Mouse (Mus musculus) erythroblast, adult 5-6 weeks (primary cell): ENCODE measurements around the gene Lgr4. TPM values are rescaled to one million over a fixed set of nuclear protein-coding genes. Genes with fewer than 3 reads are reported as not detected.
"Not testable (repeated sequence)": the region's sequence is repeated elsewhere in the genome, so short reads cannot be mapped to it uniquely, and the experiment has no call there.

Source experiments
- ATAC-seq: replicated peaks from 2 replicates; pipeline ENCODE4 v1.8.0; 2016; ENCODE audit warnings: moderate number of reproducible peaks, mild to moderate bottlenecking, moderate TSS enrichment, inconsistent platforms; ENCODE audit not compliant: poor library complexity, low FRiP score, severe bottlenecking
- total RNA-seq, 2 experiments: library from RNA; stranded (forward) in 1 of 2; stranded (reverse) in 1 of 2; fragments of 150-400 nt in 1 of 2; fragments of 200-764, 138-1000 nt in 1 of 2; gene quantifications; 2 replicates each; pipeline versions ENCODE4 v1.2.3 to v1.2.4; 2015 to 2017; ENCODE audit warnings: low replicate concordance in 2 of 2

Lgr4 gene
- total RNA-seq (2015; ENCODE audit: low replicate concordance) (0.84 and 1.2 TPM in 2 replicates), total RNA-seq (2017; ENCODE audit: low replicate concordance) (0.42 and 0.51 TPM in 2 replicates)

DNA sequence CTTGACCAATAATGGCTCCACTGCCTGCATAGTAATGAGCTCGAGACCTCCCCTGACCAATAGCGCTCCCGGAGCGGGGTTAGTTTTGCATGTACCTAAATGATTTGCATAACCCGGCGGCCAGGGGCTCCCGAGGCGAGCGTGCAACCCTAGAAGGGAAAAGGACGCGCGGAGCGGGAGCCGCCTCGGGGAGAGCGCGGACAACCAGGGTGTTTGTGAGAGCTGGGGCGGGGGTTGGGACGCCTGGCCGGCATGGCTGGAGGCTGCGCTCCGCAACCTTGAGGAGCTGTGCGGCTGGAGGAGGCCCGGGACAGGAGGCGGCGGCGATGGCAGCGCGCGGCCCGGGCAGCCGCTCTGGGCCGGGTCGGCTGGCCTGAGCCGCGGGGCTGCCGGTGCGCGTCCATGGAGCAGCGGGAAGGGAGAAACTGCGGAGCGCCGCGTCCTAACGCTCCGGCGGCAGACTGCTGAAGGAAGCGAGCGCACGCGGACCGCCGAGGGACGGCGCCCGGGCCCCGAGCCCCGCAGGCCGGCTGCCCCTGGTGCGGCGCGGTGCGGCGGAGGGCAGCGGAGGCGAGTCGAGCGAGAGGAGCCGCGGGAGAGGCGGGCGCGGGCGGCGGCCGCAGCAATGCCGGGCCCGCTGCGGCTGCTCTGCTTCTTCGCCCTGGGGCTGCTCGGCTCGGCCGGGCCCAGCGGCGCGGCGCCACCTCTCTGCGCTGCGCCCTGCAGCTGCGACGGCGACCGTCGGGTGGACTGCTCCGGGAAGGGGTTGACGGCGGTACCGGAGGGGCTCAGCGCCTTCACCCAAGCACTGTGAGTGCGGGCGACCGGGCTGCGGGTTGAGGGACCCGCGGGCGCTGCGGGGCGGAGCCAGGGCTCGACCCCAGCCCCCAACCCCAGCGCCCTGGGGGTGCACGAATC is at the start of gene Lgr4:
Gene Lgr4, plus strand, starts transcription at position 152 of the 918 bp plus-strand sequence.
- ATAC-seq, result peak; percentile 77

DNA sequence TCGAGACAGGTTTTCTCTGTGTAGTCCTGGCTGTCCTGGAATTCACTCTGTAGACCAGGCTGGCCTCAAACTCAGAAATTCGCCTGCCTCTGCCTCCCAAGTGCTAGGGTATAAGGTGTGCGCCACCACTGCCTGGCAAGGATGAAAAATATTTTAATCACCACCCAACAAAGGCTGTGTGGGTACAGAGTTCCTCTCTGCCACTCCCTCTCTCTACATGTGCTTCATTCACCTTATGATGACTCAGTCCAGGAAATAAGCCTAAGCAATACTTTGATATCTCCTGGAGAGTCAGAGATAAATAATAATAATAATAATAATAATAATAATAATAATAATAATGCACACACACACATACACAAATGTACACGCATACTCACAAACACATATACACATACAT is 38.0 kb upstream of the Lgr4 start:
- not testable (repeated sequence) for ATAC-seq

DNA sequence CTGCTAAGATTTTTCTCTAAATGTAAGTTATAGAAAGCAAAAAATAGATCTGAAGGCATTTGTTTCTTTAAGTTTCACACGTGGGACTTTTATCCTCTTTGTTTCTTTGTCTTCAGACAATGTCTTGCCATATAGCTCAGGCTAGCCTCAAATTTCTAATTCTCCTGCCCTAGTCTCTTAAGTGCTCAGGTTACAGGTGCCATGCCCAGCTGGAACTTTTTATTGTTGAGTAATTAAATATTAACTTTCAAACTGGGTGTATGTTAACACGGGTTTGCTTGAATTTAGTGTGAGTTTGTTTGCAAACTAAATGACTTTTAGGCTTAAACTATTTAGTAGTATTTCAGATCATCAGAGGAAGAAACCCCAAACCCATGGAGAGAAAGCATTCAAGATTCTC is 36.3 kb upstream of the Lgr4 start:
- no peak for ATAC-seq

DNA sequence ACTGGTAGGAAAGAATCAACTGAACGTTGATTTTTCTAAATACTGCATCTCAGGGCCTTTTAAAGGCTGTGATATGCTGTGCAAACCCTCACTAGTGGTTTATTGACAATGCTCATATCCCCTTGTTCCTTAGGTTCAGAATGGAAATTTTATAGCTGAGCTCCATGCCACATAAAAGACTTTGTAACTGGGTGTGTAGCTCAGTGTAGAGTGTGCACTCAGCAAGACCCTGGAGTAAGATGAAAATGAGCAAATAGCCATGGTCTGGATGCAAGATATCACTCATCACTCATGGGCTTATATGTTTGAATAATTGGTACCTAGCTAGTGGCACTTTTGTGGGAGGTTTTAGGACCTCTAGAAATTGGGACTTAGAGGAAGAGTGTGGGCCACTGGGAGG is 35.8 kb upstream of the Lgr4 start:
- no peak for ATAC-seq

DNA sequence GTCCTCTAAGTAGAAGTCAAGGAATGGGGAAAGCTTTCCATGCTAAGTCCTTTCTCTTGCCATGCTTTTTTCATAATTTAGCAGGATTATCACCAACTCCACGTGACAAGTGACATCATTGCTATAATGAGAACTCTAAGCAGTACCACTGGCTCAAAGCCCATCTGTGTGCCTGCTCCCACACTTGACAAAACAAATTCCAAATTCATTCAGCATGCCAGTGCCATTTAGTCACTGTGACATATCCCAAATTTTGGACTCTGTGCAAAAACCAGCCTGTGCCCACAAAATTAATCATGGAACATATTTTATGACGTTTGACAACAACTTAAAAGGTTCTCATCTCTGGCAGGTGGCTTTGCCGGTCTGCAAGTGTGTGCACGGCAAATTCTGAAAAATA is 33.3 kb upstream of the Lgr4 start:
- no peak for ATAC-seq

DNA sequence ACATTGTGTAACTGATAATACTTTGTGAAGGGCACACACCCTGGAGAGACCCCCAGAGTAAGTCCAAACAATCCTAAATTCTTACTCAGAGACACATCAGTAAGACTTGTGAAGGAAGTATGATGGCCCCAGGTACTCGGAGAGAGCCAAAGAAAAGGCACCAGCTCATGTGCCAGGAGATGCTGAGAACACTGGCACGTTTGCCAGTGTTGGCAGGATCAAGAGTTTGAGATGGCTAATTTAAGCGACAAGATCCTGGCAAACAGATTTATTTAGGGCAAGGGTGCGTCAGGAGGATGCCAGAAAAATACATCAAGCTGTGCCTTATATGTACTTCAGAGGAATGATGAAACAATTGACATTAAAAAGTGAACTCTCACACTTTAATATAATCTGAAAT is 32.9 kb upstream of the Lgr4 start:
- no peak for ATAC-seq

DNA sequence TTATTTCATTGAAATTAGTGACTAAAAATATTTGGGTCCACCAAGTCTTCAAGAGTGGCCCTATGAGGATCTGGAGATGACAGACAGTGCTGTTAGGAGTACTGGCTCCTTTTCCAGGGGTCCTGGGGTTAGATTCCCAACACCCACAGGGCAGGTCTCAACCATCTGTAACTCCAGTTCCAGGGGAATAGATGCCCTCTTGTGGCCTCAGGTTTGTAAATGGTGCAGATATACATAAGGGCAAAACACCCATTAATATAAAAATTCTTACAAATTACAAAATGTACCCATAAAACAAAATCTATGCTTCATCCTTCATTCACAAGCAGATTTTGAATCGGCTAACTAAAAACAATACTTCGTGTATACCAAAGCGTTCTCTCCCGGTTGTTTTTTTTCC is 27.4 kb upstream of the Lgr4 start:
- ATAC-seq, result no peak

GRCm38 (mm10) chr2:109890597-109890996 is 26.9 kb upstream of the Lgr4 start, which contains the start of gene Lin7c:
Gene Lin7c, plus strand, starts transcription at chr2:109890853.
- peak; percentile 99 for ATAC-seq

- peak; percentile 40; the same call in 1 of the 2 replicates for ATAC-seq
Observed at GRCm38 (mm10) chr2:109891031-109891430, 26.4 kb upstream of the Lgr4 start.

GRCm38 (mm10) chr2:109891471-109891870 is 26.0 kb upstream of the Lgr4 start:
- no peak for ATAC-seq

GRCm38 (mm10) chr2:109896311-109896710 is 21.1 kb upstream of the Lgr4 start:
- ATAC-seq, result no peak

GRCm38 (mm10) chr2:109902869-109903268 is 14.6 kb upstream of the Lgr4 start:
- no peak for ATAC-seq

- ATAC-seq, result peak; percentile 94
Observed at GRCm38 (mm10) chr2:109904171-109904821, 13.2 kb upstream of the Lgr4 start.

DNA sequence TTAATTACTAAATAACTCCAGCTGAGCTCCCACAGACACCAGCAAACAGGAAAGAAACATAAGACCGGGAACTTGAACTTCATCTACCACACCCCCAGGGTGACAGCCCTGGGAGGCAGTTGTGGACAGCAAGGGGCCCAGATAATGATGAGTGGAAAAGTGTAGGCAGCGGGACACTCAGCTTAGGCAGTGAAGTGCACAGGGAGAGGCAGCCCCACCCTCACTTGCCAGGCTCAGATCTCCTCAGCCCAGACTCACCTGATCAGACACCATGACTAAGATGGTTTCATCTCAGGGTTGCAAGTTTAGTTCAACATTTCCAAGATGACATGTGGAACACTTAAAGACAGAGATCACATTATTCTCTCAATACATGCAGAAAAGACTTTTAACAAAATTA is 8.3 kb upstream of the Lgr4 start:
- ATAC-seq, result no peak

GRCm38 (mm10) chr2:109912216-109912615 is 5.2 kb upstream of the Lgr4 start:
- no peak for ATAC-seq

- no peak for ATAC-seq
Observed at GRCm38 (mm10) chr2:109912766-109913165, 4.7 kb upstream of the Lgr4 start.

DNA sequence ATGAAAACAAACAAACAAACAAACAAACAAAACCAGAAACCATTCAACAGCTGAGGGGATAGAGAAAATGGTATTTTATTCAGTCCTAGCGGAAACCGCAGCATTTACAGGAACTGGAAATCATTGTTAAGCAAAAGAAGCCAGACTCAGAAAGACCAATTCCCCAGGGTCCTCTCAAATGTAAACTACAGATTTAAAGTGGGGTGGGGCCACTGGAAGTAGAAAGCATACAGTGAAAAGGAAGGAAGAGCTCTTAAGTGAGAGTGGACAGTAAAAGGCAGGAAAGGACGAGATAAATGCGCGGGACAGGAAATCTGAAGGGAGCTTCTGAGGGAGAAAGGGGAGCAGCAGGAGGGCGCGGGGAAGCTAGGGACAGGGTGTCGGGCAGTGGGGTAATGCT is 4.2 kb upstream of the Lgr4 start:
- no peak for ATAC-seq

DNA sequence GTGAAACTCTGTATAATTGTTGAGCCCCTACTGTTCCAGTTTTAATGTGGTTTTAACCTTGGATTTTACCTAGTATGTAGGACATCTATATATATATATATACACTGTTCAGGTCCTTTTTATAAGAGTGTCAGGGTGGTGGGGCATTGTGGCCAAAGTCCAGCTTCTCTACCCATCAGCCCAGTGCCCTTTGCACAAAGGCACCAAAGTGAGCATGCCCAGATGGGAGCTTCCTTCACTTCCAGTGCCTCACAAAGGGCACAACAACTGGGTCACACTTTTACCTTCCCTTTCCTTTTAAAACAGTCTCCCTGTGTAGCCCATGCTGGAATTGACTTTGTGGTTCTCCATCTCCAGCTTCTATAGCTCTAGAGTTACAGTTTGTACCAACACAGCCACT is 2.8 kb upstream of the Lgr4 start:
- no peak for ATAC-seq

DNA sequence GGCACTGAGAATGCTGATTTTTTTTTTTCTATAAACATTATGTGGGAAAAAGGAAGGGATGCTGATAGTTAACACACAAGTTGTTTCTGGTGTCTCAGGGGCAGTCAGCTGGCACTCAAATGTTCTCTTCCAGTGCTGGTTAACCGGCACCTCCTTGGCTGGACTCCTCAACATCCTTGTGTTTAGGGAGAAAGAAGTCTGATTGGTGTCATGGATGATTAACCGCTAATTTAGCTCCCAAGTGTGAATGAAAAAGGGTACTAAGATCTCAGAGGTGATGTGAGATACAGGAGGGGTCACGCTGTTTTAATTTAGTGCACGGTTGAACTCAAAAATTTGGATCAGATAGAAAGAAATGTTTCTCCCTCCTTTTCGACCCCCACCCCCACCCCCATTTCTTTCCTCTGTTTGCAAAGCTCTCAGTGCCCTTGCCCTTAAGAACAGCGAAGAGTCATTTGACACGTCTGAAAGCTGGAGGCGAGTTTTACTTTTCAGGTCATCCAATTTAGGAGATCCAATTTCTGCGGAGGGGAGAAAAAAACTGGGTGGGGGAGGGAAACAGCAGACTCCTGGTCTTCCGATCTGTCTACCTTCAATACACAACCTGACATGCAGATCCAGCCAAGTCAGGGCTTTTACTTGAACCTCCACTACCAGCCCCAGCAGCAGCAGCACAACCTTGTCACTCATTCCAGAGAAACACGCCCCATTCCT is 508 bp upstream of the Lgr4 start:
- no peak for ATAC-seq

DNA sequence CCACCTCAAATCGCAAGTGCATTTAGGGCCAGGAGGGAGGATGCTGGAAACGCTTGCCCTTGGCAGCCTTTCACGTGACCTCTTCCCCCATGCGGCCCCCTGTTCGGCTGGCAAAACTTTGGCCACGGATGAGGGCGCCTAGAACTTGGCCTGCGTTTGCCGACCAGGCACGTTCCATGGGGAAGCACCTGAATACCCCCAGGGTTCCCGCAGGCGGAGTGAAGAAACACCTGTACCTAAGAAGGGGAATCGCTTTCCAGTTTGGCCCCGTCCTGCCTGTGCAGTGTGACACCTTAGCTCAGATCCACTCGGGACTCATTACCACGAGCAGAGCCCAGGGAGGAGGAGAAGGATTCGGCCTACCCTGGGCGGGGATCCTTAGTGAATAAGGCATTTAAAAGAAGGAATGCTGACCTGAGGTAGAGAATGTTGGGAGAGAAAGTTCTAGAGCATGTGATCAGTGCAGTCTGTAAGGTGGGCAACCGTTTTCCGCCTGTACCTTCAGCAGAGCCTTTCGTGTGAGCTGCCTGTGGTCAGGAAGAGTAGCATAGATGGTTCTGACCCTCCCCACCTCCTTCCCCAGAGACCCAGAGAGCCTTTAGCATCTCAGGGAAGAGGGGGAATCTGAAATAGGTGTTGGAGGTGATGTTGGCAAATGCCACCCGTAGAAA is 1.3 kb downstream of the Lgr4 start:
- ATAC-seq, result no peak
